In the genomic region with DNA sequence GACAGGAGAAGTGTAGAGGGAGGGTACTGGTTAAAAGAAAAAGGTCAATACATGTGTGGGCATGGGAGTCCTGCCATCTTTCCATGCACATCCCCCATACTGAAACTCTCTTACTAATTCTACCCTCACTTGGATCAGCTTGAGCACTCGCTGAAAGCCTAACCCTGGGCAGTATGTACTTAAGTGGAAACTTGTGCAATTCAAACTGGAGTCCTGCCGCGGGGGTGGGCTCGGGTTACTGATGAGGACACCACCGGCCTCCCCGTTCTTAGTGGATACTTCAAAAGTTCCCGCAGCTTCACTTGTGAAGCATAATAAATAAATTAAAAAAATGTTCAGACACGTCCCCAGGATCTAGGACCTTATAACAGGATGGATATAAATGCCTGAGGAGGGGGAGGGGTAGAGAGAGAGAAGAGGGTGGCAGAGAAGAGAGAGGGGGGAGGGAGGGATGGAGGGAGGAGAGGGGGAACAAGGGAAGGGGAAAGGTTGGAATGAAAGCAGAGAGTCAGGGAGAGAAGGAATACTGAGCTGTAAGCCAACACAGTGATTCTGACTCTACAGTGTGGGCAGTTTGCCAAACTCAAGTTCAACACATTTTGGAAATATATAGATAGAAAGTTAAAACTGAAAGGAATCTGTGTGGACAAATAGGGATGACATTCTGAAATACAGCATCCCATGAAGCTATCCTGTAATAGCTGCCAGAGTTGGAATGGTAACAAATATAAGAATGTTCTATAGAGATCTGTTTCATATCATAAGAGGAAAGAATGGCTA, we compare ENCODE assay signal across 10 mouse cellular contexts.
DNase-seq lines count a peak whose midpoint lies in the region; ATAC-seq and TF ChIP-seq lines count a peak whose summit lies in the region.
"Had no signal": no experiment of that assay in that cellular context is flagged by ENCODE, and none has a peak within 500 bp of the region (broad histone marks: within the 10 kb centered on the region; RNA-seq: fewer than 3 reads in every experiment).

No protein-coding gene starts in this region.

- H3K27ac ChIP-seq in layer of hippocampus, adult 2 months = peak overlapping the region; percentile 43

- no peak overlapping the region for H3K4me3 ChIP-seq in layer of hippocampus, adult 2 months

- no peak for TF ChIP-seq CTCF in layer of hippocampus, adult 2 months (conservative IDR thresholded peaks at IDR 0.05)

- ATAC-seq in granulocyte monocyte progenitor cell, adult 5-6 weeks (replicated peaks; ENCODE audit: poor library complexity, severe bottlenecking) = no peak
- ATAC-seq: hindbrain, embryonic 16.5 days had no signal

- DNase-seq in layer of hippocampus, adult 2 months (ENCODE audit: low spot score in 2 of 2) = no peak
- DNase-seq in layer of hippocampus, postnatal 25 days (ENCODE audit: extremely low spot score in 1 of 2, low spot score in 1 of 2) = no peak
- peak; percentile 61 for DNase-seq in embryo, embryonic 11 days
- peak; percentile 41 to 52 for DNase-seq in gastrocnemius, postnatal 36 days
- DNase-seq in lung, postnatal 14 days = peak; percentile 73
- DNase-seq in layer of hippocampus, postnatal 36 days = no peak
- no peak for DNase-seq in kidney, adult 9 months
- DNase-seq: cerebellum, adult 9-11 months had no signal

- intact Hi-C loops in gastrocnemius, postnatal 36 days (cut with DNase I) = loop anchor here (10.0 kb wide), 1 partner anchor 62 kb away; no protein-coding TSS in a partner anchor

Comparison
In these comparisons a context has a peak if more than half of its experiments do, and no peak if none do; other contexts are left out.
1. DNase-seq: peak in embryo, embryonic 11 days (single experiment), gastrocnemius, postnatal 36 days (2 of 2) and lung, postnatal 14 days (single experiment); none in layer of hippocampus, adult 2 months (0 of 2), layer of hippocampus, postnatal 25 days (0 of 2), layer of hippocampus, postnatal 36 days (0 of 2) and kidney, adult 9 months (single experiment).